Mouse (Mus musculus): ENCODE measurements around the gene Msln. TPM values are rescaled to one million over a fixed set of nuclear protein-coding genes. Genes with fewer than 3 reads are reported as not detected.
A peak's percentile ranks its signal among the peaks of the same experiment; 100 is the strongest.

Msln gene
- polyA plus RNA-seq (2012; rRNA removed) = 3.1 and 6.8 TPM in 2 replicates

DNA sequence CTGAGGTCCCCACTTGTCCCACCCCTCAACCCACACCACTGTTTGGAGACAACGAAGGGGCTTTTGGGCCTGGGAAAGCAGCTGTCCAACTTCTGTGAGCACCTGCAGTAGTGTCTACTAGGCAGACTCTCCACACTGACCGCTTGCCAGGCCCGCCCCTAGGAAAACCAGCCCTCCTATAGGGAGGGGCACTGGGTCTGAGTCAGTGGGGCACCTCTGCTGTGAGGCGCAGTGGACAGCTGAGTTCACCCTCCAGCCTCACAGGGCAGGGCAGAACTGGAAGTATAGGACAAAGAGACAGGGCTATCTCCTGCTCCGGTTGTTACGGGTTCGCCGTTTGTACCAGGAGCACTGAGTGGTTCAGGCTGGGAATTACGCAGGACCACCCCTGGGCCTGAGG lies at the start of gene Msln:
Gene Msln (minus strand): TSS at position 138 of the 400 bp plus-strand sequence.
- Histone ChIP-seq H3K4me3 (ENCODE audit: extremely low read depth, insufficient read depth, insufficient read length) (no peak within 1 kb of the TSS), H3K36me3 (ENCODE audit: control insufficient read depth, insufficient read depth, low read length) (no peaks in the 10 kb centered on the region), H3K4me1 (ENCODE audit: control insufficient read depth, insufficient read depth, insufficient read length) (no peaks in the 10 kb centered on the region), H3K27me3 (ENCODE audit: control insufficient read depth, insufficient read depth, low read length) (no peaks in the 10 kb centered on the region), H3K27ac (ENCODE audit: insufficient read depth, low read length) (no peak within 1 kb of the TSS)
- no peak for TF ChIP-seq POLR2A (IDR thresholded peaks at IDR 0.05; ENCODE audit: low read depth, low read length)
- 87% methylated on average over 9 of the region's 9 CpGs for WGBS
- DNase-seq (ENCODE audit: low read depth in 1 of 2, low spot score in 2 of 2) = no peak

DNA sequence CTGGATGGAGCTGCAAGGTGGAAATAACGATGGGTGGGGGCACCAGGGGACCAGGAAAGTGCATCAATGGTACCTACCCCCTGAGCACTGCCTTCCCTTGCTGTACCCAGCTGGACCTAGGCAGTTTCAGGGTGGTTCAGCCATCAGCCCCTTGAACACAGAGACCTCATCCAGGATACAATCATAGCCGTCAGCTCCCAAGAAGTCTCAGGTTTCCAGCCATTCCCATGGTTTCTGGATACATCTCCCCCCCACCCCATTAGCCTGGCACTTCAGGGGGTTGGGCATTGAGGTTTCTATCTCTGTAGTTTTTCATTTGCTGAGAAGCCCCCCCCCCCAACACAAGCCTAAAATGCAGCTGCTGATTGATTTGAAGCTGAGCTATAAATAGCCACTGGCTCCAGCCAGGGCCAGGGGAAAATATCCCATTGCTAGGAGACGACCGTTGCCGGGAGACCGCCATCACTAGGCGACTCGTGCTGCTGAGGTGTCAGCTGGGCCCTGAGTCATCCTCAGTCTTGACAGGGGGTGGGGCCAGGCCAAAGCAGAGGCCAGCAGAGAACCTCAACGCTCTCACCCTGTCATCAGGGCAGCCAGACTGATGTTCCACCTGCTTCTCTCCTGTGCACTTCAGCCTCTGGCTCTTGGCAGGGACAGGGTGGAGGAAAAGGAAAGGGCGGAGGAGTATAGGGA lies 48.8 kb upstream of the Msln start:
- Histone ChIP-seq H3K36me3 (ENCODE audit: control insufficient read depth, insufficient read depth, low read length) (no peaks in the 10 kb centered on the region), H3K4me3 (ENCODE audit: extremely low read depth, insufficient read depth, insufficient read length) (no peak overlapping the region), H3K4me1 (ENCODE audit: control insufficient read depth, insufficient read depth, insufficient read length) (no peaks in the 10 kb centered on the region), H3K27ac (ENCODE audit: insufficient read depth, low read length) (no peak overlapping the region), H3K27me3 (ENCODE audit: control insufficient read depth, insufficient read depth, low read length) (no peaks in the 10 kb centered on the region)
- 17% methylated on average over 10 of the region's 10 CpGs for WGBS
- no peak for DNase-seq (ENCODE audit: low read depth in 1 of 2, low spot score in 2 of 2)
- TF ChIP-seq CTCF (IDR thresholded peaks at IDR 0.05; ENCODE audit: extremely low read depth, insufficient read depth, insufficient read length, insufficient replicate concordance) = no peak
- no peak for TF ChIP-seq POLR2A (IDR thresholded peaks at IDR 0.05; ENCODE audit: low read depth, low read length)

DNA sequence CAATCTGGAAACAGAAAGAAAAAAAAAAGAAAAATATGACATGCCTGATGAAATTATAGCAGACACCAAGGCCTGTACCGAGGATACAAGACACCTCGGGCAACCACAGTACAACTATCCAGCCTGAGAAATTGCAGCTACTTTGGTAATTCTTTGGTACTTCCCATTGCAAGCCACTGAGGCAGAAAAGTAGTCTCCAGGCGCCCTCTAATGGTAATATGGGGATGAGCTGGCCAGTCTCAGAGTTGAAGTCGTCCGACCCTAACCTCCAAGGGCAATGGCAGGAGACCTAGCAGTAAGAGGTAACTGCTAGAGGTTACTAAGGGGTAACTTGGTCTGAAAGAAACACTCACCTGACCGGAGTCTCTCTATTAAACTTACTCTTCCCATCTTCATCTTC lies 46.9 kb upstream of the Msln start:
- WGBS = 5% methylated on average over 6 of the region's 6 CpGs

DNA sequence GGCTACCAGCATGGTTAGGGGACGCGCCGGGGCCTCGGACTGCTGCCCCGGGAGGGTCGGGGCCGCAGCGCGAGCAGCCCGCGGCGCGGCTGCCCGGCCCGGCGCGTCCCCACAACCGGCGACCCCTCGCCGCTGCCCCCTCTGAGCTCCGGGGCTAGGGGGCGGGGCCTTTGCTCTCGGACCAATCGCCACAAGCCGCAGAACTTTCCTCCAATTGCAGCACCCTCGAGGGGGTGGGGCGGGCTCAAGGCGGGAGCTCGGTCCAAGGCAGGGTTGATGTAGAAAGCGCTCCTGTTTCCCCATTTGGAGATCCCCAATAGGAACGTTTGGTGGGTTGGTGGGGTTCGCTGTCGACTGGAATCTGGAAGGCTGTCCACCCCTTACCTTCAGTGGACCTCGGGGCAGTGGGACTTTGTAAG lies 42.8 kb upstream of the Msln start, which contains the start of gene Metrn:
Gene Metrn (minus strand): TSS at position 186 of the 419 bp plus-strand sequence.
- Histone ChIP-seq H3K27ac (ENCODE audit: insufficient read depth, low read length) (no peak within 1 kb of the TSS), H3K4me1 (ENCODE audit: control insufficient read depth, insufficient read depth, insufficient read length) (peaks cover 11% of the 10 kb centered on the region; the same call in 1 of the 2 replicates), H3K36me3 (ENCODE audit: control insufficient read depth, insufficient read depth, low read length) (no peaks in the 10 kb centered on the region), H3K27me3 (ENCODE audit: control insufficient read depth, insufficient read depth, low read length) (no peaks in the 10 kb centered on the region), H3K4me3 (ENCODE audit: extremely low read depth, insufficient read depth, insufficient read length) (peak within 1 kb of the TSS; percentile 69)
- 2% methylated on average over 33 of the region's 35 CpGs for WGBS
- peak; percentile 45 to 87 for DNase-seq (ENCODE audit: low read depth in 1 of 2, low spot score in 2 of 2)
- TF ChIP-seq POLR2A (IDR thresholded peaks at IDR 0.05; ENCODE audit: low read depth, low read length) (no peak), CTCF (IDR thresholded peaks at IDR 0.05; ENCODE audit: extremely low read depth, insufficient read depth, insufficient read length, insufficient replicate concordance) (no peak)

More for the DNA sequence above, 46.9 kb upstream of the Msln start:
- H3K27me3 ChIP-seq (ENCODE audit: control insufficient read depth, insufficient read depth, low read length) = no peaks in the 10 kb centered on the region
- TF ChIP-seq POLR2A (IDR thresholded peaks at IDR 0.05; ENCODE audit: low read depth, low read length) = no peak
- TF ChIP-seq CTCF (IDR thresholded peaks at IDR 0.05; ENCODE audit: extremely low read depth, insufficient read depth, insufficient read length, insufficient replicate concordance) = peak; percentile 80; the same call in 1 of the 2 replicates
- peak; percentile 63 to 71 for DNase-seq (ENCODE audit: low read depth in 1 of 2, low spot score in 2 of 2)
- H3K27ac ChIP-seq (ENCODE audit: insufficient read depth, low read length) = no peak overlapping the region
- peaks cover 3% of the 10 kb centered on the region; the same call in 1 of the 2 replicates for H3K4me1 ChIP-seq (ENCODE audit: control insufficient read depth, insufficient read depth, insufficient read length)
- H3K36me3 ChIP-seq (ENCODE audit: control insufficient read depth, insufficient read depth, low read length) = no peaks in the 10 kb centered on the region
- no peak overlapping the region for H3K4me3 ChIP-seq (ENCODE audit: extremely low read depth, insufficient read depth, insufficient read length)

DNA sequence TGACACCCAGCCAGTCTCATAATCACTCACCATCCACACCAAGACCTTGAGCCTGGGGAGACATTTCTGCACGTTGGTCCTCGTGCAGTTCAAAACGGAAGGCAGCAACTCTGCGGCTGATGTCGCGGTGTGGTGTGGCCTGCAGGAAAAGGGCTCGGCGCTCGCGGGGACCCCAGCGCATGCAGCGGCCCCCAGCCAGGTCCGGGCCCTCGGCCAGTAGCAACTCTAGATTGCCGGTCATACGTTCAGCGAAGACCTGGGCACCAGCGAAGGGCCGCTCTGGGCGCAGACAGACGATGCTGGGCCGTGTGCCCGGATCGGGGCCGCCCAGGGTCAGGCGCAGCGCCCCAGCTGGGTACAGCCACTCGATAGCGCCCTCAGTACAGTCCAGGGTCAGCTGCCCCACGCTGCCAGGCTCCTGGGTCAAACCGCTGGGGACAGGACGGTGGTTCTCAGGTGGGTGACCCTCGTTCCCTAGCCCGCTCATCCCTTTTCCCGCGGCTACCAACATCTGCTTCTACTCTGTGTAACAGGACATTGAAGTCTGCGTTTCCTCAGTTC lies 42.1 kb upstream of the Msln start:
- H3K4me1 ChIP-seq (ENCODE audit: control insufficient read depth, insufficient read depth, insufficient read length) = peaks cover 14% of the 10 kb centered on the region

DNA sequence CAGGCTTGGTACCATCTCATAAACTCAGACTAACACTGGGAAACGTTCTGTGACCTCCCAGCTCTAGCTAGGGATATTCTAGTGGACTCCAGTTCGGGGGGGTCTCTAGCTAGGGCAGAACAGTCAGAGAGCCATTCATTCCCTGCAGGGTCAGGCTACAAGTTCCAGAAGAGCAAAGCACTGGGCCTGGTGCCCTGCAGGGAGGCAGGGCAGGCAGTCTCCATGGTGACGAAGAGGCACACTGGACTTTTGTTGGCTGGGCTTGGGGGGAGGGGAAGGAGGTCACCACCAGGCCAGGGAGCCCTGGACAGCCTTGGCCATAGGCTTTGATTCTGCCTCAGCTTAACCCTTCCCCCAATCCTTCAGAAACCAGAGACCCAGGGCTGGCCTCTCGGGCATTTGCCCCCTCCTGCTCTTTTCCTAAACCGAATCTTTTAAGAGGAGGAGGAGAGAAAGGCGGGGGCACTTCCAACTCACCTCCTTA lies 41.5 kb upstream of the Msln start, which contains the start of gene AC134908.4:
Gene AC134908.4 (minus strand): TSS at position 51 of the 484 bp plus-strand sequence.
- peaks cover 15% of the 10 kb centered on the region for H3K4me1 ChIP-seq (ENCODE audit: control insufficient read depth, insufficient read depth, insufficient read length)
- H3K4me3 ChIP-seq (ENCODE audit: extremely low read depth, insufficient read depth, insufficient read length) = peak within 1 kb of the TSS; percentile 69
- TF ChIP-seq CTCF (IDR thresholded peaks at IDR 0.05; ENCODE audit: extremely low read depth, insufficient read depth, insufficient read length, insufficient replicate concordance) = no peak
- TF ChIP-seq POLR2A (IDR thresholded peaks at IDR 0.05; ENCODE audit: low read depth, low read length) = no peak
- no peak for DNase-seq (ENCODE audit: low read depth in 1 of 2, low spot score in 2 of 2)
- H3K27me3 ChIP-seq (ENCODE audit: control insufficient read depth, insufficient read depth, low read length) = no peaks in the 10 kb centered on the region
- H3K27ac ChIP-seq (ENCODE audit: insufficient read depth, low read length) = no peak within 1 kb of the TSS
- 68% methylated on average over 6 of the region's 6 CpGs for WGBS
- no peaks in the 10 kb centered on the region for H3K36me3 ChIP-seq (ENCODE audit: control insufficient read depth, insufficient read depth, low read length)

More for the DNA sequence above, 42.1 kb upstream of the Msln start:
- Histone ChIP-seq H3K27me3 (ENCODE audit: control insufficient read depth, insufficient read depth, low read length) (no peaks in the 10 kb centered on the region), H3K4me3 (ENCODE audit: extremely low read depth, insufficient read depth, insufficient read length) (peak overlapping the region; percentile 69), H3K36me3 (ENCODE audit: control insufficient read depth, insufficient read depth, low read length) (no peaks in the 10 kb centered on the region), H3K27ac (ENCODE audit: insufficient read depth, low read length) (no peak overlapping the region)
- no peak for DNase-seq (ENCODE audit: low read depth in 1 of 2, low spot score in 2 of 2)
- 2% methylated on average over 37 of the region's 37 CpGs for WGBS
- TF ChIP-seq CTCF (IDR thresholded peaks at IDR 0.05; ENCODE audit: extremely low read depth, insufficient read depth, insufficient read length, insufficient replicate concordance) = no peak
- no peak for TF ChIP-seq POLR2A (IDR thresholded peaks at IDR 0.05; ENCODE audit: low read depth, low read length)
